Mouse (Mus musculus) hindbrain, embryonic 16.5 days (tissue): ENCODE measurements around the gene Slfn9. TPM values are rescaled to one million over a fixed set of nuclear protein-coding genes. Genes with fewer than 3 reads are reported as not detected.
"Not testable (repeated sequence)": the region's sequence is repeated elsewhere in the genome, so short reads cannot be mapped to it uniquely, and the experiment has no call there.

Experiments used
- ATAC-seq: fragments of 200-750 bp; cut with Nextera tagmentation; 2 replicates; pipeline ENCODE4 v1.8.0; 2017; ENCODE audit warnings: moderate TSS enrichment, moderate library complexity
- H3K27ac ChIP-seq: fragments of 300-500 bp; sonication (generic); 2 replicates; pipeline ENCODE4 v1.5.1; 2014; ENCODE audit warnings: low read depth, mild to moderate bottlenecking, control low read depth, low read length, moderate library complexity
- H3K27me3 ChIP-seq: fragments of 300-500 bp; sonication (generic); replicated peaks from 2 replicates; pipeline ENCODE4 v1.6.1; 2014; ENCODE audit warnings: low read length; ENCODE audit not compliant: control insufficient read depth, insufficient read depth
- H3K36me3 ChIP-seq: fragments of 300-500 bp; sonication (generic); 2 replicates; pipeline ENCODE4 v1.6.1; 2014; ENCODE audit warnings: mild to moderate bottlenecking, low read length, moderate library complexity, mixed read lengths; ENCODE audit not compliant: control insufficient read depth, insufficient read depth
- H3K4me1 ChIP-seq: fragments of 300-500 bp; sonication (generic); 2 replicates; pipeline ENCODE4 v1.6.1; 2014; ENCODE audit warnings: low read depth, low read length; ENCODE audit not compliant: control insufficient read depth, insufficient read depth
- H3K4me2 ChIP-seq: fragments of 300-500 bp; sonication (generic); 2 replicates; pipeline ENCODE4 v1.6.1; 2014; ENCODE audit warnings: mild to moderate bottlenecking, low read length, control low read depth, moderate library complexity
- H3K4me3 ChIP-seq: fragments of 300-500 bp; sonication (generic); 2 replicates; pipeline ENCODE4 v1.5.1; 2014; ENCODE audit warnings: mild to moderate bottlenecking, low read length, control low read depth, moderate library complexity
- H3K9ac ChIP-seq: fragments of 300-500 bp; sonication (generic); 2 replicates; pipeline ENCODE4 v1.6.1; 2014; ENCODE audit warnings: low read depth, mild to moderate bottlenecking, control low read depth, low read length, moderate library complexity
- H3K9me3 ChIP-seq: fragments of 300-500 bp; sonication (generic); 2 replicates; pipeline ENCODE4 v1.6.1; 2014; ENCODE audit warnings: mild to moderate bottlenecking, low read length, moderate library complexity; ENCODE audit not compliant: control insufficient read depth
- WGBS: fragments of 180-500 bp; shearing (Covaris S2); extraction: QIAGEN DNeasy Blood & Tissue Kit; methylation state at CpG from one replicate; pipeline ENCODE4 v1.1.7; 2014; 5-methylcytosine and 5-hydroxymethylcytosine counted together
- polyA plus RNA-seq: library from polyadenylated mRNA; unstranded; fragments of >200 nt; fragmentation: Nextera tagmentation; extraction: Ambion mirVana; gene quantifications from 2 replicates; pipeline ENCODE4 v1.2.1, GENCODE M21; 2015

The Slfn9 gene
- polyA plus RNA-seq, result 2.1 and 2.7 TPM in 2 replicates

DNA sequence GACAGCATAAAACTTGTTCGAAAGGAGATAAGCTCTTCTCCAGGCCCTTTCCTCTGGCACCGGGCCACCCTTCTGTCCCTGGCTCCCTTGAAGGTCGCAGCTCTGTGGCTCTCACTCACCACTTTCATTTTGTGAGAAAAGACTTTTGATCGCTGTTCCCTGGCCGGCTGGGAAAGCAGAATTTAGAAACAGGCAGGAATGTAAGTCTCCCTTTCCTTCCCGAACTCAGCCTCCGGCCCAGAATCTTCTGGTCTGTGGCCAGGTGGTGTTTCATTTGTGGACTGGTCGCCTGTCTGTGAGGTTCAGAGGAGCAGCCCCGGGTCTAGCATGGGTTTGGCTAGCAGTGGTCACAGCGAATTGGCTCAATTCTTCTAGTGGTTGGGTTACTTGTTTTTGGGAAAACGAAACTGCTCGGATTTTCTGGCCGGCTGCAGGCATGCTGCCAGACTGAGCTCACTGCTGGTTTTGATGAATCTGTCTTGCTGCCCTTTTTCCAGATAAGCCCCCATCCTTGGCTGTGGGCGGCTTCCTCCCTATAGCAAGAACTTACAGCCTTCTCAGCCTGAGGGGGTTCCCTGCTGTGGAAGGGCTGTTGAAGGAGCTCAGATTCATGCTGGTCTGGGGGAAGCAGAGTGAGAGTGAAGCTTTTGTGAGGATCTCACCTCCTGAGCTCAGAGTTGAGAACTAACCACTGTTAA is at the start of gene Slfn9:
Slfn9 (minus strand) TSS at position 362 of the 698 bp plus-strand sequence.
- Histone ChIP-seq H3K4me2 (peak within 1 kb of the TSS; percentile 70), H3K9ac (peak within 1 kb of the TSS; percentile 59), H3K36me3 (no peaks in the 10 kb centered on the region), H3K4me1 (peaks cover 3% of the 10 kb centered on the region), H3K9me3 (no peaks in the 10 kb centered on the region), H3K27ac (peak within 1 kb of the TSS; percentile 44; the same call in 1 of the 2 replicates), H3K27me3 (no peaks in the 10 kb centered on the region), H3K4me3 (peak within 1 kb of the TSS; percentile 44)
- WGBS, result 10% methylated on average over 14 of the region's 14 CpGs
- ATAC-seq, result no peak

DNA sequence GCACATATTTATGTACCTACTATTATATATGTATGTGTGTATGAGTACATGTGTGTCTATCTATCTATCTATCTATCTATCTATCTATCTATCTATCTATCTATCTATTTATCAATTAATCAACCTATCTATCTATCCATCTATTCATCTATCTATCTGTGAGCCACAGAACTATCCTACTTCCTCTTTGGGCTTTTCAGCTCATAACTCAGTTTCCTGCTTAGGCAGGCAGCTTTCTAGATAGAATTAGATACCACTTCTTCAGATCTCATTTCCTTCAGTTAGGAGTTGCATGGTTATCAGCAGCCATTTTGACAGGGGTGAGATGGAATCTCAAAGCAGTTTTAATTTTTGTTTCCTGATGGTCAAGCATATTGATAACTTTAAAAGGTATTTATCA is 49.4 kb upstream of the Slfn9 start:
- H3K27me3 ChIP-seq, result 0 out of 2 replicates have a peak, but pooled peaks cover 2% of the 10 kb centered on the region
- H3K27ac ChIP-seq, result no peak overlapping the region
- ATAC-seq, result no peak
- no peaks in the 10 kb centered on the region for H3K4me1 ChIP-seq
- H3K4me3 ChIP-seq, result no peak overlapping the region
- H3K36me3 ChIP-seq, result no peaks in the 10 kb centered on the region
- no peaks in the 10 kb centered on the region for H3K9me3 ChIP-seq
- no peak overlapping the region for H3K9ac ChIP-seq
- H3K4me2 ChIP-seq, result no peak overlapping the region

DNA sequence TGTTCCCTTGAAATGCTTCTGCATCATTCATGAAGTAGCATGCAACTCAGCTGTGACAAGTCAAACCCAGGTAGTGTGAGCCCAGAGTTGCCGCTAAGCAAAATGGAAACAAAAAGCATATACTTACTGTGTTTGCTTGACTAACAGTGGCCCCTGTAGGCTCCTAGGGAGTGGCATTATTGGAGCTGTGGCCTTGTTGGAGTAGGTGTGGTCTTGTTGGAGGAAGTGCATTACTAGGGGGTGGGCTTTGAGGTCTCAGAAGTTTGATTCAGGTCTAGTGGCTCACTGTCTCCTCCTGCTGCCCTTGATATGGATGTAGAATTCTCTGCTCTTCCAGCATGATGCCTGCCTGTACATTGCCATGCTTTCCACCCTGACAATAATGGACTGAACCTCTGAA is 48.7 kb upstream of the Slfn9 start:
- WGBS, result 34% methylated on average over 1 of the region's 1 CpGs
- Histone ChIP-seq H3K4me3 (no peak overlapping the region), H3K4me2 (no peak overlapping the region), H3K9me3 (no peaks in the 10 kb centered on the region), H3K36me3 (no peaks in the 10 kb centered on the region), H3K4me1 (no peaks in the 10 kb centered on the region), H3K27me3 (0 out of 2 replicates have a peak, but pooled peaks cover 2% of the 10 kb centered on the region), H3K27ac (no peak overlapping the region), H3K9ac (no peak overlapping the region)
- no peak for ATAC-seq

DNA sequence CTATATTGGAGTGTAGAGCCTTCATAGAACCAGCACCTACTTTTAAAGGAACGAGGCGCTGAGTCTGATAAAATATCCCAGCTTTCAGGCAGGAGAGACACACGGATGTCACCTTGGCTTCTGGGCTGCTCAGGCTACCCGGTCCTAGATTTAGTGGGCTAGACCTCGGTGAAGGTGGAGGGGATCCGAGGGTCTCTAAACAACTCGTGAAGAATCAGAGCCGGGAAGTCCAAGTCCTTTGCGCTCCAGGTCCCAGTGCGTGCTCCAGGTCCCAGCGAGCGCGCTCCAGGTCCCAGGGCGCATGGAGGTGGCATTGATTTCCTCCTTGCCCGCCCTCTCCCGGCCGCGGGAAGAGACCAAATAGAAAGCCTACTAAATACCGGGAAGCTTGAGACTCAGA is 48.2 kb upstream of the Slfn9 start:
- Histone ChIP-seq H3K27me3 (0 out of 2 replicates have a peak, but pooled peaks cover 2% of the 10 kb centered on the region), H3K9ac (no peak overlapping the region), H3K4me1 (no peaks in the 10 kb centered on the region), H3K4me3 (no peak overlapping the region), H3K9me3 (no peaks in the 10 kb centered on the region), H3K27ac (no peak overlapping the region), H3K36me3 (no peaks in the 10 kb centered on the region), H3K4me2 (peak overlapping the region; percentile 35)
- ATAC-seq, result no peak
- WGBS, result 11% methylated on average over 19 of the region's 19 CpGs

DNA sequence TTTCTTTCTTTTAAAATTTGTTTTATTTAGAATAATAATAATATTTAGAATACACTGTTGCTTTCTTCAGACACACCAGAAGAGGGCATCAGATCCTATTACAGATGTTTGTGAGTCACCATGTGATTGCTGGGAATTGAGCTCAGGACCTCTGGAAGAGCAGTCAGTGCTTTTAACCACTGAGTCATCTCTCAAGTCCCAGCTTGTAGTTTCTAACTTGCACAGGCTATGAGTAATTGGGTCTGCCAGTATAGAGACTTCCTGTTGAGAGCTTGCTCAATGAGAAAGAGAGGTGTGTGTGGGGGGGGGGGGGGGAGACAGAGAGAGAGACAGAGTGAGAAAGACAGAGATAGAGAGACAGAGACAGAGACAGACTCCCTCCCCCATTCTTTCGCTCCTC is 47.5 kb upstream of the Slfn9 start:
- no peak overlapping the region for H3K4me3 ChIP-seq
- no peak overlapping the region for H3K9ac ChIP-seq
- H3K36me3 ChIP-seq, result no peaks in the 10 kb centered on the region
- H3K4me1 ChIP-seq, result no peaks in the 10 kb centered on the region
- no peak overlapping the region for H3K4me2 ChIP-seq
- no peak for ATAC-seq
- WGBS, result no CpG with 5 or more reads among the region's 1 CpGs
- H3K9me3 ChIP-seq, result no peaks in the 10 kb centered on the region
- H3K27ac ChIP-seq, result no peak overlapping the region
- H3K27me3 ChIP-seq, result 0 out of 2 replicates have a peak, but pooled peaks cover 2% of the 10 kb centered on the region

DNA sequence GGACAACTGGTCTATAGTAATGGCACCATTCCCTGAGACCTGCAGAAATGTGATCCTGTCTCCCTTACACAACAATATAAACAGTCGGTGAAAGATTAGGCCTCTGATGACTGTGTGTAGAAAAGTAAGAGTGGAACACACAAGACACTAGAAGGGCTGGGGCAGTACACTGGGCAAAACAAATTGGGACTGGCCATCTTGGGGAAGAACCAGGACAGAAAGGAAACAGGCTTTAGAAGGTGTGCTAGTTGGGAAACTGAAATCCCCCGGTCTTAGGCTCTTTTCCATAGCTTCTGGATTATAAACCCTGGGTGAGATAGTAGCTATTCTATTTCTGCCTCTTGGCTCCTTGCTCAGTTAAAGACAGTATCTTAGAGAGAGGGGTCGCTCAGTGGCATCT is 47.1 kb upstream of the Slfn9 start:
- not testable (repeated sequence) for H3K27me3 ChIP-seq, H3K4me2 ChIP-seq, H3K9ac ChIP-seq, H3K9me3 ChIP-seq, H3K4me1 ChIP-seq, H3K27ac ChIP-seq, H3K36me3 ChIP-seq, ATAC-seq, H3K4me3 ChIP-seq
- WGBS, result 91% methylated on average over 3 of the region's 3 CpGs

DNA sequence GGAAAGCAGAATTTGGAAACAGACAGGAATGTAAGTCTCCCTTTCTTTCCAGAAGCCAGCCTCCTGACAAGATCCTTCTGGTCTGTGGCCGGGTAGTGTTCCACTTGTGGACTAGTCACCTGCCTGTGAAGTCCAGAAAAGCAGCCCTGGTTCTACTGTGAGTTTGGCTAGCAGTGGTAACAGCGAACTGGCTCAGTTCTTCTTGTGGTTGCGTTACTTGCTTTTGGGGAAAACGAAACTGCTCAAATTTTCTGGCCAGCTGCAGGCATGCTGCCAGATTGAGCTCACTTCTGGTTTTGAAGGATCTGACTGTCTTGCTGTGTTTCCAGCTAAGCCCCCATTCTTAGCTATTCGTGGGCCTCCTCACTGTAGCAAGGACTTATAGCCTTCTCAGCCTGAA is 29.0 kb upstream of the Slfn9 start, which contains the start of gene Slfn8:
Slfn8 (minus strand) TSS at position 190 of the 400 bp plus-strand sequence.
- Histone ChIP-seq H3K4me3 (no peak within 1 kb of the TSS), H3K9ac (no peak within 1 kb of the TSS), H3K27me3 (no peaks in the 10 kb centered on the region), H3K36me3 (no peaks in the 10 kb centered on the region), H3K4me2 (no peak within 1 kb of the TSS), H3K9me3 (no peaks in the 10 kb centered on the region), H3K4me1 (no peaks in the 10 kb centered on the region), H3K27ac (no peak within 1 kb of the TSS)
- no peak for ATAC-seq
- WGBS, result 75% methylated on average over 5 of the region's 5 CpGs

DNA sequence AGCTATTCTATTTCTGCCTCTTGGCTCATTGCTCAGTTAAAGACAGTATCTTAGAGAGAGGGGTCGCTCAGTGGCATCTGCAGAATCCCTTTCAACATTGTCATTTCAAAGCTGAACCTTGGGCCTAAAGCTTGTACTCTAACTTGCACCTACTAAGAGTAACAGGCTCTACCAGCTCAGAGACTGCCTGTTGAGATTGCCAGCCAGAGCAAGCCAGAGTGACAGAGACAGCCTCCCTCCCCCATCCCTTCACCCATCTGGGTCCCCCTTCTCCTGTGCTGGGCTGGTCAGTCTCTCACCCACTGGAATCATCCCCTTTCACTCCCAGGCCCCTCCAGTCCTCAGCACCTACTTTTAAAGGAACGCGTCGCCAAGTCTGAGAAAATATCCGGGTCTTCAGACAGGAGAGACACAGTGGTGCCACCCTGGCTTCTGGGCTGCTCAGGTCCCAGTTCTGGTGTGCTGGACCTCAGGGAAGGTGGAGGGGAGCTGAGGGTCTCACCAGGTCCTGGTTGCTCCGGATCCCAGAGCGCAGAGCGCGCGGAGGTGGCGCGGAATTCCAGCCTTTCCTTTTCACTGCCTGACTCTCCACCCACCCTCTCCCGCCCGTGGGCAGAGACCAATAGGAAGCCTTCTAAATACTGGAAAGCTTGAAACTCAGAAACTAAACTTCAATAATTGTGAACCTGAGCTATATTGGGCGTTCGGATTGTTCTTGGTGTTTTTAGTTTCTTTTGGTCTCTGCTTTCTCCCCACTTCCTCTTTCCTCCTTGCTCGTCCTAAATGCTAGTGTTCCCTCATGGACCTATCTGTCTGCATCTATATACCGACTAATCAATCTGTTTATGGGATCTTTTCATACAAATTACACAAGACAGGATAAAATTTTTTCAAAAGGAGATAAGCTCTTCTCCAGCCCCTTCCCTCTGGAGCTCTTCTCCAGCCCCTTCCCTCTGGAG is 28.2 kb upstream of the Slfn9 start:
- not testable (repeated sequence) for H3K9ac ChIP-seq, H3K27ac ChIP-seq, H3K4me3 ChIP-seq, H3K9me3 ChIP-seq, H3K4me1 ChIP-seq, H3K36me3 ChIP-seq, H3K27me3 ChIP-seq, H3K4me2 ChIP-seq, ATAC-seq
- WGBS, result 87% methylated on average over 18 of the region's 18 CpGs

DNA sequence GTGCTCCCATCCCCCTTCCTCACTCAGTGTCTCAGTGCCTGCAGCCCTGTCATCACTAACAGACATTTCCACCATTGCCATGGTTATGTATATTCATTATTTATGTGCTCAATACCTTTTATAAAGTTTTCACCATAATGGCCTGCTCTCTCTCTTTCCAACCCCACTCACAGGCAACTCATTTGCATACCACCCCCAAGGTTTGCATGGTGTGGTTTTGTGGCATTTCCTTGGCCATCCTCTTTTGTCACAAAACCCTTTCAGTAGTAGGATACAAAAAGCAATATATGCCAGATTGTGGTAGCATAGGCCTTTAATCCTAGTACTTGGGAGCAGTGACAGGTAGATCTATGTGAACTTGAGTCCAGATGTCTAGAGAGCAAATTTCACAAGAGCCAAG is 24.5 kb upstream of the Slfn9 start:
- no peaks in the 10 kb centered on the region for H3K9me3 ChIP-seq
- no peak overlapping the region for H3K4me3 ChIP-seq
- no peak for ATAC-seq
- H3K27me3 ChIP-seq, result no peaks in the 10 kb centered on the region
- H3K9ac ChIP-seq, result no peak overlapping the region
- no peak overlapping the region for H3K4me2 ChIP-seq
- H3K27ac ChIP-seq, result no peak overlapping the region
- no peaks in the 10 kb centered on the region for H3K36me3 ChIP-seq
- H3K4me1 ChIP-seq, result no peaks in the 10 kb centered on the region
